Mouse (Mus musculus) limb, embryonic 11.5 days (tissue): ENCODE results near the gene Cenpl. TPM values are rescaled to one million over a fixed set of nuclear protein-coding genes. Genes with fewer than 3 reads are reported as not detected.

Experiments
- ATAC-seq: fragments of 200-750 bp; cut with Nextera tagmentation; 2 replicates; pipeline ENCODE4 v1.8.0; 2017; ENCODE audit warnings: low read depth; ENCODE audit not compliant: insufficient number of reproducible peaks, low FRiP score, low TSS enrichment
- DNase-seq: peaks from one replicate; pipeline ENCODE4 v3.0.0-alpha.2; 2015; ENCODE audit warnings: low spot score
- H3K27ac ChIP-seq: fragments of 300-500 bp; sonication (generic); replicated peaks from 2 replicates; pipeline ENCODE4 v1.5.1; 2014; ENCODE audit warnings: low read depth, mild to moderate bottlenecking, low read length
- H3K27me3 ChIP-seq: fragments of 300-500 bp; sonication (generic); 2 replicates; pipeline ENCODE4 v1.6.1; 2014; ENCODE audit warnings: mild to moderate bottlenecking, low read length, mixed read lengths; ENCODE audit not compliant: control insufficient read depth, insufficient read depth
- H3K36me3 ChIP-seq: fragments of 300-500 bp; sonication (generic); 2 replicates; pipeline ENCODE4 v1.6.1; 2014; ENCODE audit warnings: mild to moderate bottlenecking, low read length, moderate library complexity, mixed read lengths; ENCODE audit not compliant: control insufficient read depth, insufficient read depth
- H3K4me1 ChIP-seq: fragments of 300-500 bp; sonication (generic); 2 replicates; pipeline ENCODE4 v1.6.1; 2014; ENCODE audit warnings: low read length, mixed read lengths; ENCODE audit not compliant: control insufficient read depth, insufficient read depth
- H3K4me2 ChIP-seq: fragments of 300-500 bp; sonication (generic); 2 replicates; pipeline ENCODE4 v1.6.1; 2014; ENCODE audit warnings: low read depth, mild to moderate bottlenecking, moderate library complexity; ENCODE audit not compliant: severe bottlenecking
- H3K4me3 ChIP-seq: fragments of 300-500 bp; sonication (generic); 2 replicates; pipeline ENCODE4 v1.5.1; 2014; ENCODE audit warnings: low read depth, low read length
- H3K9ac ChIP-seq: fragments of 300-500 bp; sonication (generic); 2 replicates; pipeline ENCODE4 v1.6.1; 2014; ENCODE audit warnings: mild to moderate bottlenecking, low read length
- H3K9me3 ChIP-seq: fragments of 300-500 bp; sonication (generic); 2 replicates; pipeline ENCODE4 v1.6.1; 2016; ENCODE audit warnings: low read length; ENCODE audit not compliant: control insufficient read depth
- WGBS: fragments of 180-500 bp; shearing (Covaris S2); extraction: QIAGEN DNeasy Blood & Tissue Kit; methylation state at CpG from one replicate; pipeline ENCODE4 v1.1.7; 2014; 5-methylcytosine and 5-hydroxymethylcytosine counted together
- polyA plus RNA-seq: library from polyadenylated mRNA; unstranded; fragments of >200 nt; fragmentation: Nextera tagmentation; extraction: Ambion mirVana; gene quantifications from 2 replicates; pipeline ENCODE4 v1.2.1, GENCODE M21; 2014

The Cenpl gene
- polyA plus RNA-seq, 1 experiment from 2014 or later, result 44.8 TPM

DNA sequence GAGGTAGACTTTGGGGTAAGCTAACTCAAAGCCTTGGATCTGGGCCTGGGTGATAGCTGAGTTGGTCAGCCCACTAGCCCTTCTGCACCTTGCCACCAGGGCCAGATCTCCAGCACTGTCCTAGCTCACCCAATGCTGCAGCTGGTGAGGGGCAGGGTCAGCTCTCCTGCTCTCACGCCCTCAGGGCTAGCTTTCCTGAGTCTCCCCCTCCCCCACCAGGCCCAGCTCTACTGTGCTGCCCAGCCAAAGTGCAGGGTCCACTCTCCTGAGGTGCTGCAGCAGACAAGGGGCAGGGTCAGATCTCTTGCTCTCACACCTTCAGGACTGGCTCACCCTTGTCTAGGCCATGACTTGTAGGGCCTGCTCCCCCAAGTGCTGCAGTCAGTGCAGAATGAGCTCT is 55.9 kb downstream of the Cenpl start:
- WGBS, result 67% methylated on average over 1 of the region's 1 CpGs
- no peak for ATAC-seq

DNA sequence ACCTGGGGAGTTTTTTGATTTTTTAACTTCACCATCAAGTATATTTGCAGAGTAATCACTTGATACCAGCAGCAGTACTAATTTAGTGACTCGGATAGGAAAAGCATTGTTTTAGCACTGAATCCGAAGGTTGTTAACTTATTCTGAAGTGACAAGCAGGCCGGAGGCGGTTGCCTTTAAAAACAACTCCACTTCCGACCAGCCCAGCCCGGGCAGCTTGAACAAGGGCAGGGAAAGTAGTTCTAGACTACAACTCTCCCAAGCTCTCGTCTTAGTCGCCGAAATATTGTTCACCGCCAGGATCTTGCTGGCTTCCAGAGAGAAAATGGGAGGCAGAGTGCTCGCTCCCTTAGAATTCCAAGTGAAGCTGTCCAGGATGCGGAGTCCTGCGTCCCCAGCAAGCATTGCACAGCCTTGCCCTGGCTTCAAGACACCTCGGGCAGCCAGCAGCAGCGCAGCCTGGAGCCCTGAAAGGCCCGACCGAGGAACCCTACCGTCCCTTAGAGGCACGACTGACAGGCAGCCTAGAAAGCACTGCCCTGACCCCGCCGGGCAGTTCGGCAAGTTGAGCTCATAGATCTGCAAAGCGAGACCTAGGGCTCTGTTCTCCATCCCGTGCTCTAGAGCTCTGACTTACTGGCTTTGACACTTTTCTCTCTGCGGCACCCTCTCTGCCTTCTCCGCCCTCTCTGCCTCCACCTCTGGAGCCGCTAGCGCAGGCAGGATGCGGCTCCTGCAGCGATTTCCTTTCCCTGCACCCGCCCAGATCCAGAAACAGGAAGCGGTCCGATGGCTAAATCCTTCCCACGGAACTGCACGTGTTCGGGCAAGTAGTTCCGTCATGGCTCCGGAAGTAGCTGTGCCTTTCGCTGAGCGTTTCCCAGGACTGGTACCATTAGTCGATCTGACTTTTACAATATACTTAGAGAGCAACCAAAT is 60.5 kb downstream of the Cenpl start, which contains the start of gene Klhl20:
TSS of gene Klhl20 (minus strand) at position 786 of the 939 bp plus-strand sequence.
- Histone ChIP-seq H3K36me3 (no peaks in the 10 kb centered on the region), H3K9me3 (no peaks in the 10 kb centered on the region), H3K9ac (peak within 1 kb of the TSS; percentile 90), H3K4me2 (peak within 1 kb of the TSS; percentile 81), H3K27me3 (no peaks in the 10 kb centered on the region), H3K4me1 (peaks cover 5% of the 10 kb centered on the region; the same call in 1 of the 2 replicates), H3K27ac (peak within 1 kb of the TSS; percentile 62), H3K4me3 (peak within 1 kb of the TSS; percentile 88)
- ATAC-seq (peak; percentile 90), DNase-seq (peak; percentile 99)
- WGBS, result 3% methylated on average over 41 of the region's 41 CpGs

More for the DNA sequence above, 55.9 kb downstream of the Cenpl start:
- Histone ChIP-seq H3K36me3 (no peaks in the 10 kb centered on the region), H3K9ac (no peak overlapping the region), H3K4me3 (no peak overlapping the region), H3K27me3 (no peaks in the 10 kb centered on the region), H3K4me1 (peaks cover 5% of the 10 kb centered on the region; the same call in 1 of the 2 replicates), H3K27ac (no peak overlapping the region), H3K4me2 (no peak overlapping the region), H3K9me3 (no peaks in the 10 kb centered on the region)
- no peak for DNase-seq

Other genes with a start within 250 kb of the Cenpl start
- gene Rc3h1, start 164.3 kb upstream of the Cenpl start, polyA plus RNA-seq, result 8.4 and 9.5 TPM in 2 replicates
- 1.4 and 2.0 TPM in 2 replicates for gene Serpinc1, start 92.1 kb upstream of the Cenpl start, polyA plus RNA-seq
- 9.3 and 11.5 TPM in 2 replicates for gene Zbtb37, start 35.9 kb upstream of the Cenpl start, polyA plus RNA-seq
- 48.0 and 51.6 TPM in 2 replicates for gene Dars2, start 55 bp upstream of the Cenpl start, polyA plus RNA-seq
- 18.1 and 21.1 TPM in 2 replicates for gene Klhl20, start 60.8 kb downstream of the Cenpl start, polyA plus RNA-seq
- 3.3 and 3.8 TPM in 2 replicates for gene Ankrd45, start 72.0 kb downstream of the Cenpl start, polyA plus RNA-seq
- not detected in 2 replicates for gene Tex50, start 88.6 kb downstream of the Cenpl start, polyA plus RNA-seq
- 635 and 732 TPM in 2 replicates for gene Prdx6, start 180.5 kb downstream of the Cenpl start, polyA plus RNA-seq